Mouse (Mus musculus): Measurements from ENCODE around the gene Mt2. TPM values are rescaled to one million over a fixed set of nuclear protein-coding genes. Genes with fewer than 3 reads are reported as not detected.
A peak's percentile ranks its signal among the peaks of the same experiment; 100 is the strongest.
"Not testable (repeated sequence)": the region's sequence is repeated elsewhere in the genome, so short reads cannot be mapped to it uniquely, and the experiment has no call there.

The Mt2 gene
- polyA plus RNA-seq, 1 experiment from 2014 or later = 522 TPM

GRCm38 (mm10) chr8:94150925-94151324 is 21.5 kb upstream of the Mt2 start:
- H3K4me3 ChIP-seq (replicated peaks) = no peak overlapping the region
- WGBS = 77% methylated on average over 5 of the region's 5 CpGs
- no peak overlapping the region for H3K4me2 ChIP-seq (replicated peaks)

GRCm38 (mm10) chr8:94152513-94153300 is 19.8 kb upstream of the Mt2 start, which contains the start of gene Mt3:
Gene Mt3, plus strand, starts transcription at chr8:94152607.
- ATAC-seq = peak; percentile 79
- Histone ChIP-seq H3K27ac (no peak within 1 kb of the TSS), H3K9ac (peak within 1 kb of the TSS; percentile 20; the same call in 1 of the 2 replicates), H3K27me3 (replicated peaks) (no peaks in the 10 kb centered on the region), H3K4me2 (replicated peaks) (peak within 1 kb of the TSS; percentile 72), H3K4me1 (replicated peaks) (peaks cover 21% of the 10 kb centered on the region), H3K4me3 (replicated peaks) (peak within 1 kb of the TSS; percentile 27), H3K9me3 (no peaks in the 10 kb centered on the region), H3K36me3 (no peaks in the 10 kb centered on the region)
- 2% methylated on average over 29 of the region's 29 CpGs for WGBS

More at GRCm38 (mm10) chr8:94150925-94151324, 21.5 kb upstream of the Mt2 start:
- Histone ChIP-seq H3K9me3 (no peaks in the 10 kb centered on the region), H3K27ac (no peak overlapping the region), H3K4me1 (replicated peaks) (peaks cover 21% of the 10 kb centered on the region), H3K36me3 (no peaks in the 10 kb centered on the region), H3K9ac (no peak overlapping the region), H3K27me3 (replicated peaks) (no peaks in the 10 kb centered on the region)
- no peak for ATAC-seq

- Histone ChIP-seq H3K9me3 (no peaks in the 10 kb centered on the region), H3K4me3 (replicated peaks) (no peak overlapping the region)
- 39% methylated on average over 7 of the region's 7 CpGs for WGBS
These were observed 19.0 kb upstream of the Mt2 start for GRCm38 (mm10) chr8:94153451-94153850.

GRCm38 (mm10) chr8:94154537-94154936 is 17.9 kb upstream of the Mt2 start:
- no peak for ATAC-seq
- H3K36me3 ChIP-seq = no peaks in the 10 kb centered on the region
- 31% methylated on average over 6 of the region's 6 CpGs for WGBS
- no peaks in the 10 kb centered on the region for H3K9me3 ChIP-seq
- no peaks in the 10 kb centered on the region for H3K27me3 ChIP-seq (replicated peaks)
- H3K9ac ChIP-seq = no peak overlapping the region
- H3K4me3 ChIP-seq (replicated peaks) = no peak overlapping the region
- H3K27ac ChIP-seq = no peak overlapping the region
- H3K4me1 ChIP-seq (replicated peaks) = peaks cover 21% of the 10 kb centered on the region
- H3K4me2 ChIP-seq (replicated peaks) = no peak overlapping the region

More at GRCm38 (mm10) chr8:94153451-94153850, 19.0 kb upstream of the Mt2 start:
- H3K27ac ChIP-seq = no peak overlapping the region
- H3K27me3 ChIP-seq (replicated peaks) = no peaks in the 10 kb centered on the region
- H3K9ac ChIP-seq = no peak overlapping the region
- H3K36me3 ChIP-seq = no peaks in the 10 kb centered on the region
- H3K4me2 ChIP-seq (replicated peaks) = peak overlapping the region; percentile 72; the same call in 1 of the 2 replicates
- no peak for ATAC-seq
- peaks cover 21% of the 10 kb centered on the region for H3K4me1 ChIP-seq (replicated peaks)

GRCm38 (mm10) chr8:94156092-94156491 is 16.4 kb upstream of the Mt2 start:
- ATAC-seq = no peak
- Histone ChIP-seq H3K4me2 (replicated peaks) (no peak overlapping the region), H3K9ac (no peak overlapping the region), H3K27ac (no peak overlapping the region), H3K36me3 (no peaks in the 10 kb centered on the region), H3K27me3 (replicated peaks) (no peaks in the 10 kb centered on the region), H3K9me3 (no peaks in the 10 kb centered on the region), H3K4me3 (replicated peaks) (no peak overlapping the region), H3K4me1 (replicated peaks) (peaks cover 21% of the 10 kb centered on the region)
- 80% methylated on average over 4 of the region's 4 CpGs for WGBS

GRCm38 (mm10) chr8:94165772-94166171 is 6.7 kb upstream of the Mt2 start:
- H3K4me1 ChIP-seq (replicated peaks); ATAC-seq; H3K9ac ChIP-seq; H3K27ac ChIP-seq; H3K27me3 ChIP-seq (replicated peaks); H3K4me2 ChIP-seq (replicated peaks); H3K4me3 ChIP-seq (replicated peaks); H3K9me3 ChIP-seq; H3K36me3 ChIP-seq: not testable (repeated sequence)
- WGBS = 62% methylated on average over 8 of the region's 8 CpGs

- Histone ChIP-seq H3K4me3 (replicated peaks) (no peak overlapping the region), H3K36me3 (no peaks in the 10 kb centered on the region), H3K9me3 (no peaks in the 10 kb centered on the region), H3K4me2 (replicated peaks) (peak overlapping the region; percentile 38; the same call in 1 of the 2 replicates), H3K27ac (no peak overlapping the region), H3K4me1 (replicated peaks) (peaks cover 9% of the 10 kb centered on the region), H3K27me3 (replicated peaks) (peaks cover 19% of the 10 kb centered on the region), H3K9ac (no peak overlapping the region)
- WGBS = 4% methylated on average over 6 of the region's 6 CpGs
- ATAC-seq = peak; percentile 57
These were observed 5.2 kb upstream of the Mt2 start for GRCm38 (mm10) chr8:94167244-94167643.

GRCm38 (mm10) chr8:94169547-94169946 is 2.9 kb upstream of the Mt2 start:
- no peak for ATAC-seq
- 82% methylated on average over 5 of the region's 5 CpGs for WGBS
- no peak overlapping the region for H3K4me2 ChIP-seq (replicated peaks)
- H3K36me3 ChIP-seq = no peaks in the 10 kb centered on the region
- no peak overlapping the region for H3K4me3 ChIP-seq (replicated peaks)
- no peak overlapping the region for H3K27ac ChIP-seq
- no peaks in the 10 kb centered on the region for H3K9me3 ChIP-seq
- peaks cover 30% of the 10 kb centered on the region for H3K27me3 ChIP-seq (replicated peaks)
- H3K4me1 ChIP-seq (replicated peaks) = peaks cover 16% of the 10 kb centered on the region
- no peak overlapping the region for H3K9ac ChIP-seq

- Histone ChIP-seq H3K4me3 (replicated peaks) (peak overlapping the region; percentile 45; the same call in 1 of the 2 replicates), H3K4me2 (replicated peaks) (peak overlapping the region; percentile 91), H3K4me1 (replicated peaks) (peaks cover 16% of the 10 kb centered on the region), H3K27ac (no peak overlapping the region), H3K36me3 (no peaks in the 10 kb centered on the region), H3K27me3 (replicated peaks) (peaks cover 36% of the 10 kb centered on the region), H3K9me3 (no peaks in the 10 kb centered on the region), H3K9ac (no peak overlapping the region)
- ATAC-seq = no peak
- 45% methylated on average over 10 of the region's 10 CpGs for WGBS
These were observed 1.1 kb upstream of the Mt2 start for GRCm38 (mm10) chr8:94171321-94171755.

GRCm38 (mm10) chr8:94172809-94173732 is 607 bp downstream of the Mt2 start:
- 1% methylated on average over 39 of the region's 39 CpGs for WGBS
- Histone ChIP-seq H3K4me2 (replicated peaks) (peak overlapping the region; percentile 91), H3K27me3 (replicated peaks) (peaks cover 36% of the 10 kb centered on the region), H3K27ac (peak overlapping the region; percentile 83), H3K9me3 (no peaks in the 10 kb centered on the region), H3K36me3 (no peaks in the 10 kb centered on the region), H3K4me1 (replicated peaks) (peaks cover 16% of the 10 kb centered on the region), H3K9ac (peak overlapping the region; percentile 56), H3K4me3 (replicated peaks) (peak overlapping the region; percentile 45)
- peak; percentile 21 for ATAC-seq

- Histone ChIP-seq H3K4me2 (replicated peaks) (peak overlapping the region; percentile 91; the same call in 1 of the 2 replicates), H3K4me1 (replicated peaks) (peaks cover 16% of the 10 kb centered on the region), H3K36me3 (no peaks in the 10 kb centered on the region), H3K9me3 (no peaks in the 10 kb centered on the region), H3K4me3 (replicated peaks) (peak overlapping the region; percentile 45), H3K27me3 (replicated peaks) (peaks cover 36% of the 10 kb centered on the region), H3K27ac (0 out of 2 replicates have a peak overlapping the region, but pooled peaks have one; percentile 83), H3K9ac (no peak overlapping the region)
- 51% methylated on average over 11 of the region's 11 CpGs for WGBS
- ATAC-seq = no peak
These were observed 1.5 kb downstream of the Mt2 start for GRCm38 (mm10) chr8:94173848-94174403.

Data from intestine, embryonic 15.5 days (tissue).